Mouse (Mus musculus): ENCODE data around the gene 4933405O20Rik. TPM values are rescaled to one million over a fixed set of nuclear protein-coding genes. Genes with fewer than 3 reads are reported as not detected.

The 4933405O20Rik gene
- total RNA-seq, 1 experiment, result not detected

- H3K4me3 ChIP-seq (ENCODE audit: insufficient read depth in 1 of 2, low read depth in 1 of 2, low read length in 2 of 2, poor library complexity in 1 of 2, severe bottlenecking in 1 of 2), result no peak overlapping the region
- no peaks in the 10 kb centered on the region for H3K9me3 ChIP-seq (ENCODE audit: control insufficient read depth, insufficient read depth, low read depth, low read length)
- H3K36me3 ChIP-seq (ENCODE audit: control insufficient read depth, insufficient read depth, low read length, poor library complexity, severe bottlenecking), result no peaks in the 10 kb centered on the region
- no peak overlapping the region for H3K9ac ChIP-seq (ENCODE audit: insufficient read depth, low read depth, low read length, poor library complexity, severe bottlenecking)
- no peak overlapping the region for H3K27ac ChIP-seq (ENCODE audit: insufficient read depth, low read depth, low read length, poor library complexity, severe bottlenecking)
- no peaks in the 10 kb centered on the region for H3K4me1 ChIP-seq (ENCODE audit: control insufficient read depth in 2 of 2, insufficient read depth in 2 of 2, low read length in 2 of 2, poor library complexity in 1 of 2)
- no peak for DNase-seq (ENCODE audit: low read depth, low spot score)
- TF ChIP-seq MAFK (IDR thresholded peaks at IDR 0.05; ENCODE audit: insufficient read depth, low read depth, low read length) (no peak), ZC3H11A (IDR thresholded peaks at IDR 0.05; ENCODE audit: borderline replicate concordance, low read depth, low read length) (no peak), CHD2 (IDR thresholded peaks at IDR 0.05; ENCODE audit: low read depth, low read length) (no peak), ZNF384 (IDR thresholded peaks at IDR 0.05; ENCODE audit: low read depth, low read length) (no peak)
- in situ Hi-C loops (cut with MboI; ENCODE audit: low sequenced_read_pairs in 2 of 2, unreplicated experiment in 2 of 2), result no loop called here
Measured at GRCm38 (mm10) chr7:50588642-50589424, 10.2 kb upstream of the 4933405O20Rik start.

- Histone ChIP-seq H3K9ac (ENCODE audit: insufficient read depth, low read depth, low read length, poor library complexity, severe bottlenecking) (no peak overlapping the region), H3K9me3 (ENCODE audit: control insufficient read depth, insufficient read depth, low read depth, low read length) (no peaks in the 10 kb centered on the region), H3K36me3 (ENCODE audit: control insufficient read depth, insufficient read depth, low read length, poor library complexity, severe bottlenecking) (no peaks in the 10 kb centered on the region), H3K4me1 (ENCODE audit: control insufficient read depth in 2 of 2, insufficient read depth in 2 of 2, low read length in 2 of 2, poor library complexity in 1 of 2) (no peaks in the 10 kb centered on the region), H3K27ac (ENCODE audit: insufficient read depth, low read depth, low read length, poor library complexity, severe bottlenecking) (no peak overlapping the region), H3K4me3 (ENCODE audit: insufficient read depth in 1 of 2, low read depth in 1 of 2, low read length in 2 of 2, poor library complexity in 1 of 2, severe bottlenecking in 1 of 2) (no peak overlapping the region)
- in situ Hi-C loops (cut with MboI; ENCODE audit: low sequenced_read_pairs in 2 of 2, unreplicated experiment in 2 of 2), result no loop called here
- no peak for DNase-seq (ENCODE audit: low read depth, low spot score)
- no peak for TF ChIP-seq MAFK (IDR thresholded peaks at IDR 0.05; ENCODE audit: insufficient read depth, low read depth, low read length)
- TF ChIP-seq HCFC1 (IDR thresholded peaks at IDR 0.05; ENCODE audit: borderline replicate concordance, insufficient read depth, low read length), result no peak
- TF ChIP-seq ZC3H11A (IDR thresholded peaks at IDR 0.05; ENCODE audit: borderline replicate concordance, low read depth, low read length), result no peak
- no peak for TF ChIP-seq CHD2 (IDR thresholded peaks at IDR 0.05; ENCODE audit: low read depth, low read length)
- TF ChIP-seq ZNF384 (IDR thresholded peaks at IDR 0.05; ENCODE audit: low read depth, low read length), result no peak
Measured at GRCm38 (mm10) chr7:50614101-50614500, 15.1 kb downstream of the 4933405O20Rik start.

- DNase-seq (ENCODE audit: low read depth, low spot score), result no peak
- no peaks in the 10 kb centered on the region for H3K36me3 ChIP-seq (ENCODE audit: control insufficient read depth, insufficient read depth, low read length, poor library complexity, severe bottlenecking)
Measured at GRCm38 (mm10) chr7:50629186-50629585, 30.2 kb downstream of the 4933405O20Rik start.

GRCm38 (mm10) chr7:50633147-50633546 is 34.2 kb downstream of the 4933405O20Rik start:
- Histone ChIP-seq H3K4me3 (ENCODE audit: insufficient read depth in 1 of 2, low read depth in 1 of 2, low read length in 2 of 2, poor library complexity in 1 of 2, severe bottlenecking in 1 of 2) (no peak overlapping the region), H3K4me1 (ENCODE audit: control insufficient read depth in 2 of 2, insufficient read depth in 2 of 2, low read length in 2 of 2, poor library complexity in 1 of 2) (no peaks in the 10 kb centered on the region), H3K27ac (ENCODE audit: insufficient read depth, low read depth, low read length, poor library complexity, severe bottlenecking) (no peak overlapping the region), H3K9ac (ENCODE audit: insufficient read depth, low read depth, low read length, poor library complexity, severe bottlenecking) (no peak overlapping the region), H3K36me3 (ENCODE audit: control insufficient read depth, insufficient read depth, low read length, poor library complexity, severe bottlenecking) (no peaks in the 10 kb centered on the region), H3K9me3 (ENCODE audit: control insufficient read depth, insufficient read depth, low read depth, low read length) (no peaks in the 10 kb centered on the region)
- in situ Hi-C loops (cut with MboI; ENCODE audit: low sequenced_read_pairs in 2 of 2, unreplicated experiment in 2 of 2), result no loop called here
- no peak for TF ChIP-seq CHD2 (IDR thresholded peaks at IDR 0.05; ENCODE audit: low read depth, low read length)
- TF ChIP-seq HCFC1 (IDR thresholded peaks at IDR 0.05; ENCODE audit: borderline replicate concordance, insufficient read depth, low read length), result no peak
- TF ChIP-seq ZC3H11A (IDR thresholded peaks at IDR 0.05; ENCODE audit: borderline replicate concordance, low read depth, low read length), result no peak
- no peak for TF ChIP-seq ZNF384 (IDR thresholded peaks at IDR 0.05; ENCODE audit: low read depth, low read length)
- no peak for TF ChIP-seq MAFK (IDR thresholded peaks at IDR 0.05; ENCODE audit: insufficient read depth, low read depth, low read length)
- no peak for DNase-seq (ENCODE audit: low read depth, low spot score)

More at GRCm38 (mm10) chr7:50629186-50629585, 30.2 kb downstream of the 4933405O20Rik start:
- no peaks in the 10 kb centered on the region for H3K9me3 ChIP-seq (ENCODE audit: control insufficient read depth, insufficient read depth, low read depth, low read length)
- H3K4me3 ChIP-seq (ENCODE audit: insufficient read depth in 1 of 2, low read depth in 1 of 2, low read length in 2 of 2, poor library complexity in 1 of 2, severe bottlenecking in 1 of 2), result no peak overlapping the region
- TF ChIP-seq CHD2 (IDR thresholded peaks at IDR 0.05; ENCODE audit: low read depth, low read length) (no peak), MAFK (IDR thresholded peaks at IDR 0.05; ENCODE audit: insufficient read depth, low read depth, low read length) (no peak)
- no peaks in the 10 kb centered on the region for H3K4me1 ChIP-seq (ENCODE audit: control insufficient read depth in 2 of 2, insufficient read depth in 2 of 2, low read length in 2 of 2, poor library complexity in 1 of 2)
- in situ Hi-C loops (cut with MboI; ENCODE audit: low sequenced_read_pairs in 2 of 2, unreplicated experiment in 2 of 2), result no loop called here
- H3K27ac ChIP-seq (ENCODE audit: insufficient read depth, low read depth, low read length, poor library complexity, severe bottlenecking), result no peak overlapping the region
- H3K9ac ChIP-seq (ENCODE audit: insufficient read depth, low read depth, low read length, poor library complexity, severe bottlenecking), result no peak overlapping the region

Measured in ES-E14 (cell line).